Mouse (Mus musculus) c-Kit-negative CD71-positive TER-119-positive erythroid progenitor cells, embryonic 14.5 days (primary cell): ENCODE results near the gene Fbxo40.

ENCODE experiments used
- DNase-seq: peaks from one replicate; pipeline ENCODE4 v3.0.0-alpha.2; 2013; ENCODE audit warnings: low read depth, low spot score

Gene Fbxo40

DNA sequence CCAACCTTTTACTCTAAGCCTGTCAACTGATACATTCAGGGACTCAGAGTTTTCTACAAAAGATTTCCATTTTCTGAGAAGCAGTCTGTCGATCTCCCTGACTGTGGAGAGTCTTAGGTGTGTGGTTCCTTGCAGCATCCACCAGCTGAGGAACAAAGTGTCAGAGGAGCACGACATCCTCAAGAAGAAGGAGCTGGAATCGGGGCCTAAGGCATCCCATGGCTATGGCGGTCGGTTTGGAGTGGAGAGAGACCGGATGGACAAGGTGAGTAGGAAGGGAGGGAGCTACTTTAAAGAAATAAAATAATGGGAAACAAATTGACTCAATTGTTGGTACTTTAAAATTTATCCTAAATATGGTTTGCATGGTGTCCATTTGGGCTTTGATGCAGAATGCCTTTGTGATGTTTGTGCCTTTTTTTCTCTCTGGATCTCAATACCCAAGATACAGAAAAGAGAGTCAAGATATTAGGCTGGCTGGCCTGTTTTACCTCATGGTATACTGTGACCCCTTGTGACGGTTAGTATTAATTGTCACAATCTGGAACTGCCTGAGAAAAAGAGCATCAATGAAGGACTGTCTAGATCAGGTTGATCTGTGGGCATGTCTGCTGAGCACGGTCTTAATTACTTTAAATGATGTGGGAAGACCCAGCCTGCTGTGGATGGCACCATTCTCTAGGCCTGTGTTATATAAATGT, 43.7 kb downstream of the Fbxo40 start:
- no peak for DNase-seq

DNA sequence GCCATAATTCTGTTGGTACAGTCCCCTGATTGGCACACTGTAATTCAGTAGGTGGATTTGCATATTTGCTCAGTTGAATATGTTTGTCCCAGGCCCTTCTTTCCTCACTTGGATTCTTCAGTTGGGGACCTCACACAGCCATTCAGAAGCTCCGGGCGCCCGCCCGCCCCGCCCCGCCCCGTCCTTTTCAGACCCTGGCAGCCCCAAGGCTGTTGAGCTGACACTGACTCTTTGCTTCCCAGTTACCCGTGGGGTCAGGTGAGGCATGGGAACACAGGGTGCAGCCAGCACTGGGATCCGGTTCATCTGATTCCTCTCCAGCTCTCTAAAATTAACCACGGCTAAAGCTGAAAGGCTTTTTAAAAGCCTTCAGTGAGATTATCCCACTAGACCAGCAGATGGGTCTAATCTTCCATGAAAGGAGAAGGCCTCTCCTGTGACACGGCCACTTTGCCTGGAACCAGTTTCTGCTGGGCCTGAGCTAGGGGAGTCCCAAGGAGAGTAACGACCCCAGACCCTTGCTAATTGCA, 45.3 kb downstream of the Fbxo40 start:
- no peak for DNase-seq

DNA sequence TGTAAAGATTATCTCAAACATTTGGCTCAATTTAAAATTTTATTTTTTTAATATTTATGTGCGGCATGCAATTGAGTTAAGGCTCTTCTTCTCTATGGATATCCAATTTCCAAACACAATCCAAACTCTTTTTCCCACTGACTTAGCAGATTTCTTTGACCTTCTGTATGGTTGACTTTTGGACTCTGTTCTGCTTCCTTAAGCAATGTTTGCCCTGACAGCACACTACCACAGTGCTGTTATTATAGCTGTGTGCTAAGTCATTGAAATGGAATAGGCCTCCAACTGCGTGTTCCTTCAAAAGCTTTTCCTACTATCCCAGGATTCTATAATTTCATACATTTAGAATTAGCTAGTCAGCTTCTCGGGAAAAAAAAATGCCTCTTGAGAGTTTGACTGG, 46.7 kb downstream of the Fbxo40 start:
- DNase-seq: no peak

DNA sequence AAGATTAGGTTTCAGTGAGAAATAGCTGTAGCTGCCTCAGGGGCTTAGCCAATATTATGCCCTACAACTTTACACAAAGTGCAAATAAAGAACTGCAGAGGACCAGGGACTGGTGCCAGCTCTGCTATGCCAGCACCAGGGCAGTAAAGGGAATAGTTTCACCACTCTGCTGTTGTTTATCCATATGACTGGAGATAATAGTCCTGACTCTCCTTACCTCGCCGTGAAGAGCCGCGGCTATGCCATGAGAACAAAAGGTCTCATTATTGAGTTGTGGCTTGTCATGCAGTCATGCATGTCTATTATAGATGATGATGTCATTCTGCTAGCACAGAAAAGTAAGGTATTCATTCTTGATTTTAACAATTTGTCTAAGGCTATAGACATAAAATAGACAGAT, 48.4 kb downstream of the Fbxo40 start:
- DNase-seq: no peak

DNA sequence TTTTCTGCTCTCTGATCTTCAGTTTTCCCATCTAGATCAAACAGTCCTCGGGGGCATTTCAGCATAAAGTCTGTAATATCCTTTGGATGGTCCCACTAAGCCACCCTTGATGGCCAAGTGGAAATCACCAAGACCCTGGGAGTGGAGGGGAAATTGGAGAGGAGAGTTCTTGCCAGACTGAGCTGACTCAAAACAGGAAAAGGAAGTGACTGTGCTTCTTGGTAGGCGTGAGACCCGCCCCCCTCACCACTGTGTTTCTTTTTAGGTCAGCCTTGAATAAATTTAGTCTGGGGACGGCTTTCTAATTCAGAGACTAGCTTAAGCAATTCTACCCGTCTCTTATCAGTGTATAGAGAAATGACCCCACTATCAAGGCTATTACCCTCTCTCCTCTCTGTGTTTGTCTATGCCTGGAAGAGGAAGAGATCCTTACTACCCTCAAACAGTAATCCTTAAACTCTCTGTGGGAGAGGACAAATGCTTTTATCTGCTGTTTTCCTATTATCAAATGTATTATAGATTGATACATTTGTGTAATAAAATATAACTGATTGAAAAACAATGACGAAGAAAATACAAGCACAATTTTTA, 49.0 kb downstream of the Fbxo40 start:
- no peak for DNase-seq

DNA sequence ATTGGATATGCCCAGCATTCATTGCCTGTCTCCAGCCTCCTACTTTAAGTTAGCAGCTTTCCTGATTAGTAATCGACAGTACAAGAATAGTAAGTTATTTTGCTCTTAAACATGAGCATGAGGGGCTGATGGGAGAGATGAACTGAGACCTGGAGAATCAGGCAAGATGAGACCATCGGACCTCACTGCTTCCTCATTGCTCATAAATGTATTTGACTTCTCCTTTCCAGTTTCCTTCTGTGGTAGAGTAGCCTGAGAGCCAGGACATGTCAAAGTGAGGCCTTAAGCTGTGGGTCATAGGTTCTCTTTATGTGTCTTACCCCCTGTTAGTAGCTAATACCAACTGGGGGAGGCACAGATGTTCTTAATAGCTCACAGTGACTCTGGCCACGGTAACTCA, 54.5 kb downstream of the Fbxo40 start:
- DNase-seq: no peak

DNA sequence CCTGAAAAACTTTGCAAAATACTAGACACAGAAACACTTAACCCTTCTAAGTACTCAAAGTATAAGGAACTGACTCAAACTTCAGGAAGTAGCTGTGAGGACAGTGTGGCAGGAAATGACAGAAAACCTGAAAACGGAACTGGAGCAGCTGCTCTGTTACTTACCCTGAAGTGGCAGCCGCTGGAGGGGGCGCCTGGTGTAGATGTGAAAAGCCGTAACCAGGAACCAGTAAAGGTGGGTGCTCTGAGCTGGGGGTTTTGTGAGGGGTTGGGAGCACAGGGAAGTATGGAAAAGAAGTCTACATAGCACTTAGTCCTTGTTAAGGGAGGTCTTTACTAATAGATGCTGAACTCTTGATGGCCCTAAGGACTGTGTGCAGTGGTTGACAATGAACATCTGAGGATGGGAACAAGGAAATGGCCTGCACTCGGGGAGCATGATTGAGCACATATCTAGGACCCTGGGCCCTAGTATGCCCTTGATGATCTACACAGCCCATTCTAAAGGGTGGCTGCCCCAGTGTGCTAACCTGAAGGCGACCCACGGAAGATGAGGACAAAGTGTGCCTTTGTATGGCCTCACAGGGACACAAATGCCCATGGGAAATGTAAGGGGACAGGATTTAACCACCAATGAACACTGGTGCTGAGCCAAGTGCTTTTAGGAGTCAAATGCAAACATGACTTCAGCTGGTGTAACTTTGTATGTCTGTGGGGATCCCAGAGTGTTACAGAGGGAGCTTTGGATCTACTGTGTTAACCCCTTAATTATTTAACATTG, 55.2 kb downstream of the Fbxo40 start, which contains the start of gene Hcls1:
Hcls1 (plus strand) TSS at position 143 of the 780 bp plus-strand sequence.
- DNase-seq: no peak

DNA sequence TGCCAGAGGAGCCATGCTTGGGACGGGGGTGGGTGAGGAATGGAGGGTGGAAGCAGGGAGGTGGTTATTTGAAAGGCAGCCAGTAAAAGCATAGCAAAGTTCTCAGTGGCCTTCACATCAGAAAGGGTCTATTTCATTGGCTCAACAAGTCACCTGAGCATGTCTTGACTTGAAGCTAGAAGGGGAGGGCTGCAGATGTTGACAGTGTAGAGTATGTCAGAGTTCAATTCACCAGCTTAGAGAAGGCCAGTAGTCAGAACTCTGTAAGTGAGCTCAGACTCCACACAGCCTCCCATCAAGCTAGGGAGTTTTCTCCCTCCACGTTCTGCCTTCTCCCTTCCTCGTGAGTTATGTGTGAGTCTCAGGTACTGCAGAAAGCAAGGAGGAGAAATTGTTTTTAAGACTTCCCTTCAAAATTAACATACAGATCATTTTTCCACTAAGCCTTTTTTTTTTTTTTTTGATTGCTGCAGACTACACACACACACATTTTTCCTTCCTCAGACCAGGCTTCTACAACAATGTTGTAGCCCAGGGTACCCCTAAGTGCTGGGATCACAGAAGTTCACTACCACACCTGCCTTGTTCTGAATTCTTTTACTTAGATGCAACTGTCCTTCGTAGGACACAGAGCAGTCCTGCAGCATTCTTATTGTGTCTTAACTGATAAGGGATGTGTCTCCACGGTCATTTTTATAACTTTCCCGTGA, 56.0 kb downstream of the Fbxo40 start:
- DNase-seq: no peak

DNA sequence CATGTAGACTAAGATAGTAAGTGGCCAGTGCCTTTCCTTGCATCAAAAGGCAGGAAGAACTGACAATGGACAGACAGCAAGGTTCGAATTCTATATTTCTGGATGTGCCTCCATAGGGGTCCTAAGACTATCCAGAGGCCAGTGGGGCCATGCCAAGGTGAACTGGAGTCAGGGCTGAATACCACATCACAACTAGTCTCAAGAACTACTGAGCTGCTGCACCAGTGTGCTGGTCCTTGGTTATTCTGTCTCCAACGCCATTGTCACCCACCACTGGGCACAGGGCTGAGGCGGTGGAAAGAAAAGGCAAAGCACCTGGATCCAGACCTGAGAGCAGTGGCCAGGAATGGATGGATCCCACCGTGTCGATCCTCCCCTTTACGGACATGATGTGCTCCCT, 57.7 kb downstream of the Fbxo40 start:
- no peak for DNase-seq

DNA sequence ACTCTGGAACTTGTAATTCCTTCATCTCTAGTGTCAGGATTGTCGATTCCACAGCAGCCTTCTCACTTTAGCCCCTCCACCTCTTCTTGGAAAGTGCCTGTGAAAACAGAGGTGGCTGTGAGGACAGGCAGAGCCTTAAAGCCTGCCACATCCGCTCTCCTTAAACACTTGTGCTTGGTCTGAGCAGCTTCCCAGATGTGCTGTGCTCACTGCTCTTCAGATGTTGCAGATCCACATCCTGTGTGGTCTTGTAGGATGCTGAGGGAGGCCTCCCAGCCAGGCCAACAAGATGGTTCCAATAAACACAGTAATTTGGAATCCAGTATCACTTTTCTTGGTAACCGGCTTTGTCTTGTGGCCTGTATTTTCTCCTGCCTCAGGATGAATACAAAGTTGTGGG, 58.3 kb downstream of the Fbxo40 start:
- DNase-seq: no peak

DNA sequence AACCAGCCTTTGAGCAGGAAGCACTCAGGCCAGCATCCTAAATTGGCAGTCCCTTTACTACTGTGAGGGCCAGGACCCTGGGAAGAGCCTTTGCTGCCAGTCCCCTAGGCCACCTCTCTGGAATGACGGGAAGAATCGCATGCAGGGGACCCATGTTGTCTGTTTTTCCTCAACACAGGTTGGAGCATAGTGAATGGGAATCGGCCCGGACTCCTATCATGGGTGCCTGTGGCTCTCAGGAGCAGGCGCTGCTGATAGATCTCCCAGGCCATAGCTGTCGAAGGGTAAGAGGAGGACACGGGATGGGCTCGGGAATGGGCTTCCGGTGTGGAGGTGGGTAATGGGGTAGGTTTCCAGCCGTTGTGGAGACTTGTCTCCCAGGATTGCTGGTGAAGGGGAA, 58.9 kb downstream of the Fbxo40 start:
- DNase-seq: no peak

DNA sequence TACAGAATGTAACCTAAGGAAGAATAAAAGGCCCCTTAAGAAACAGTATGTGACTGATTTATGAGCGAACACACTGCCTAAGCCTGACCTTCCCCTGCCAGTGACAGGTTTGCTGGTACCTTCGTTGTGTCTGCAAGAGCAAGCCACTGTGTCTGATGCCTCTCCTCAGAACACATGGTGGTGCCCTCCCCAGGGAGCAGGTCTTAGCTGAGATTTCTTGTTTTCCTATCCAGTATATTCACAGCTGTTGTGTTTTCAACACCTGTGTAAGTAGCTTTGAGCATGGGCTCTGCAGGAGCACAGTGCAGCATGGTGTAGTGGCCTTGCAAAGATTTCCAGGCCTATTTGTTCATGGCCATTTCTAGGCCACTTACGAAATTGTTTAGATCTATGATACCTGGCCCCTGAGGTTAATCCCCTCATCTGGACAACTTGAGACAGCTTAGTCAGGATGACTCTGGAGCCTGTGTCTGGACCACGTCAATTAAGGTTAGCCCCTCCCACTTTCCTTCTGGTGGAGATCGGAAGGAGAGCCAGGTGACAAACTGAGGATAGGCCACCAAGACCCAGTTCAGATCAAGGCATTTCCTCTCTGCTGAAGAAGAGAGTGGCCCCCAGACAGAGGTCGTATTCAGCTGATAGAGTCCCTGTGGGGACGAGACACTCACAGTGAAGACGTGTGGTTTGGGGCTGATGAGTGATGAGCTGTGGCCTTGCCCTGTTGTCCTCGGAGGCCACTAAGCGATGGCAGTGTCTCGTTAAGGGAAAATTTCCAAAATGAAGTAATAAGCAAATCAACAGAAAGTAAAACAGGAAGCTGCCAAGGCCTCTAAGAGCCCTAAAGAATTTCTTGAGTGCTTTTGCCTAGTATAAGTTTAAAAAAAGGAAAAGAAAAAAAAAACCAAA, 59.8 kb downstream of the Fbxo40 start:
- DNase-seq: no peak

DNA sequence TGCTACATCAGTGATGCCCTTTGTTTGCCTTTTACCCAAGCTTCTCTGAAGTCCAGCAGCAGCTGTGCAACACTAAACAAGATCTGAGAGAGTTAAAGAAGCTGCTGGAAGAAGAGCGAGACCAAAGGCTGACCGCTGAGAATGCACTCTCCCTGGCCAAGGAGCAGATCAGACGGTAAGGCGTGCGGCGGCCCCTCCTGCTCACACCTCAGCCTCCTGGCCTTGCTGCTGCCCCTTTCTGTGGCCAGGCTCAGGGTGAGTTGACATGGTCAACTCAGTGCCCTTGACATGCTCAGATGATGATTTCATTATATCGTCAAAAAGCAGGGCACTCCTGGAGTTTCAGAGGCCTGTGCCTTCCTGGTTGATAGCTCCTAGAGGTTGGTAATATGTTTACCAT, 61.1 kb downstream of the Fbxo40 start:
- DNase-seq: no peak

DNA sequence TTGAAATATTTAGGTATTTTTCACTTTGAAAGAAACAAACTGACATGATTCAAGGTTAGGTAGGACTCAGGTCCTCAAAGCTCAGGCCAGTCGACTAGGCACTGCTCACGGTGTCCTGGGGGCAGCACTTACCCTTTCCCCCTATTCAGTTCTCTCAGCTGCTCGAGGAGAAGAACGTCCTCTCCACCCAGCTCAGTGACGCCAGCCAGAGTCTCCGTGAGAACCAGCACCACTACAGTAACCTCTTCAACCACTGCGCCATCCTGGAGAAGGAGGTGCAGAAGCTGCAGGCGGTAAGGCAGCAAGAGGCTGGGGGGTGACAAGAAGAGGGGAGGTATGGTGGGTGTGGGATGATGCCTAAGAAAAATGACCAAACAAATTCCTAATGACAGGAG, 62.2 kb downstream of the Fbxo40 start:
- DNase-seq: no peak

DNA sequence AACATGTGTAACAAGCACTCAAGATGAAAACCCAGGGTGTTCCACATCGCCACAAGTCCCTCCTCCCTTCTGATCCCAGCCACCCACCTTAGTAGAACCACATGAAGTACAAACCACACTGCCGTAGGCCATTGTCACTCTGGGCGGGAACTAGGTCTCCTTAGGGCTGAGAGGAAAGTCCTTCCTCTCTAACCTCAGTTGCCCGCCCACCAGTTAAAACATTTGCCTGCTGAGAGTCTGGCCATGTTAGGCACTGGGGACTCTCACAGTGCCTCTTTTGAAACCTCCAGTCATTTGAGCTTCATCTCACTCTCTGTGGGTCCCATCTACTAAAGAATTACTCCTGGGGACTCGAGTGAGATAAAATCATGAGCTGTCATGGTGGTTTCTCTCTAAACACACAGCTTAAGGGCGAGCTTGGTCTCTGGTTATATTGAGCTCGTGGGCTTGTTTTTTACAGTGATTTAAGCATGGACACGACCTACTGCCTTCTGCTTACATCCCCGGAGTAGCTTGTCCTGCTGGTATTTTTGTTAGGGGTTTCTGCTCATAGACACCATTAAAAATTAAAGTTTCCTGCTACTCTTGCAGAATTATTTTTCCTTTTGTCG, 62.7 kb downstream of the Fbxo40 start:
- no peak for DNase-seq

DNA sequence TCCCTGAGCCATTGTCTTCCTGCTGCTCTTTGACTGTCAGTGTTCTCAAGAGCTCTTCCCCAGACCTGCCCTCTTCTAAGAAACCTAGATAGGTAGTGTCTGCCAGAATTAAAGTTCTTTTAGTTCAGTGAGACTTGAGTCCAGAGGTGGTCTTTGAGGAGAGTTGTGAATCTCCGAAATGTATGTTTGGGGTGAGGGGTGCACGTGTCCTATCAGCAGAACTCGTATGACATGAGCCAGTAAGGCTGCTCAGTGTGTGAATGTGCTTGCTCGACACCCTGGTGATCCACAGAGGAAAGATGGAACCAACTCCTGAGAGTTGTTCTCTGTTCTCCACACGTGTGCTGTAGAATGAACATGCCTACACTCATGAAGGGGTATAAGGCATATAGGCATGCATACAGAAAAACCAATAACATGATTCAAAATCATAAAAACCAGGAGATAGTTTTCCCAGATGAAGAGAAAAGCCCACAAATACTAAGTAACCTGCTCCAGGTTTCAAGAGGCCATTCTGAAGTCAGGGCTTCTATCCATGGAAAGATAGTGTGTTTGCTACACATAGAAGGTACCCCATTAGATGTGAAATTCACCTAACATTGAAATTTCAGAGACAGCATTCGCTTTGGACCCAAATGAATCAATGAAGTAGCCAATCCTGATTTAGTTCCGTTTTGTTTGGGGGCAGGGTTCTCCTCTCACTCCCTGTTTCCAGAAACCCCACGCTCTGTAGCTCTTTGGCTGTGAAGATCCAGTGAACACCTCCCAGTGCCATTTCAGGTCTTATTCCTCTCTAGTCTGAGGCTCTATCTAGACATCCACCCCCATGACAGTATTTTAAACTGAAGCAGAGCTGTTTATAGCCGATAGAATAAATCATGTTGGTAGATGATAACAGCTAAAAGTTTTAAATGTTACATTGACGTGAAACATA, 63.5 kb downstream of the Fbxo40 start:
- DNase-seq: no peak

DNA sequence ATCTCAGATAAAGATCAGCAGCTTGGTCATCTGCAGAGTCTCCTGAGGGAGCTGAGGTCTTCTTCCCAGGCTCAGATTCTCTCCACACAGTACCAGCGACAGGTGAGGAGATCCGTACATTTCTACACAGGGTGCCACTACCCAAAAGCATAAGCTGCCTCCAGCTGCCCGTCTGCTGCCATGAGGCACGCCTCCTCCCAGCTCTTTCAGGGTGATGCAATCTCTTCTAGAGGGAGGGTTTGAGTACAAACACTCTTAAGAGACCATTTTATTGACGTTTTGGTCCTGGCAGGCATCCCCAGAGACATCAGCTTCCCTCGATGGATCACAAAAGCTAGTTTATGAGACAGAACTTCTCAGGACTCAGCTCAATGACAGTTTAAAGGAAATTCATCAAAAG, 64.5 kb downstream of the Fbxo40 start:
- DNase-seq: no peak

DNA sequence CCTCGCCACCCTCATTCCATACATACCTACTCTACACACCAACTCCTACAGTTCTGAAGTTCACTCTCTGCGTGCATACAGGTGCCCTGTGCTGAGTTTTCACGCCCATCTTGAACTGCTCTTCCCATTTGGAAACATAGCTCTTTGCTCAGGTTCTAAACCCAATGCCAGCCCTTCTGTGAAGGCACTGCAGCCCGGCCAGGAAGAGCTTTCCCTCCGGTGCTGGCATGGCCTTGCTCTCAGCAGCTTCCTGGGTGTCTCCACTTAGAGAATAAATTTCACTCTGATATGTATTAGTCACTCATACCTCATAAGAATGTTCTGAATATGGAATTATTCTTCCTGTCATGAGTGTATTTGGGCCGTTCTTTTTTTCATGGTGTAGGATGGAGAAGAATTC, 64.9 kb downstream of the Fbxo40 start:
- DNase-seq: no peak

DNA sequence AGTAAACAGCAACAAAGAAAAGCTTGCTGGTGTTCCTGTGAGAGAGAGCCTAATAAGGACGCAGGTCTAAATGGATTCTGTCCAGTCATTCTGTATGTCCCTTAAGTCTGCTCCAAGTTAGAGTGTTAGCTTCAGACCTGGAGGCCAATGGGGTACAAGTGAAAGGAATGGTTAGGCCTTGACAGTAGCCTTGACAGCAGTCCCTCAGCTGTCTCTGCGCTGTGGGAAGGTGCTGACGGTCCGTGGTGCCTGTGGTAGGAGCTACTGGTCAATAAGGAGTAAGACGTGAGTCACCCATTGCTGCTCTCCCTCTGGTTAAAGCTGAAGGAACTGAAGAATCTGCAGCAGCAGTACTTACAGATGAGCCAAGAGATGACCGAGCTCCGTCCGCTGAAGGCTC, 66.0 kb downstream of the Fbxo40 start:
- DNase-seq: no peak
